Mouse (Mus musculus) megakaryocyte, embryonic 14.5 days (primary cell): ENCODE measurements around the gene Tet1. TPM values are rescaled to one million over a fixed set of nuclear protein-coding genes. Genes with fewer than 3 reads are reported as not detected.

Experiments used
- H3K27me3 ChIP-seq: replicated peaks from 2 replicates; pipeline ENCODE3; 2012; ENCODE audit warnings: inconsistent platforms
- H3K36me3 ChIP-seq: replicated peaks from 2 replicates; pipeline ENCODE3; 2012; ENCODE audit warnings: low read length, inconsistent platforms, mixed read lengths
- H3K4me1 ChIP-seq: 2 replicates; pipeline ENCODE4 v1.6.1; 2012; ENCODE audit warnings: inconsistent platforms
- H3K4me3 ChIP-seq: replicated peaks from 2 replicates; pipeline ENCODE3; 2012; ENCODE audit warnings: moderate library complexity, mild to moderate bottlenecking, inconsistent platforms
- H3K9me3 ChIP-seq: 2 replicates; pipeline ENCODE4 v1.6.1; 2012; ENCODE audit warnings: inconsistent platforms
- FLI1 ChIP-seq: IDR thresholded peaks from 2 replicates; pipeline ENCODE4 v1.6.1; 2012; ENCODE audit warnings: low read length, inconsistent platforms, mixed read lengths
- GATA1 ChIP-seq: IDR thresholded peaks from 3 replicates; pipeline ENCODE4 v1.6.1; 2012; ENCODE audit warnings: mixed read lengths, low read length, inconsistent platforms, borderline replicate concordance
- polyA plus RNA-seq: library from polyadenylated mRNA; stranded (reverse); fragments of >175 nt; gene quantifications from 2 replicates; pipeline ENCODE4 v1.2.3, GENCODE M21; 2012; ENCODE audit warnings: low replicate concordance; ENCODE audit not compliant: insufficient read depth

Tet1 gene
- polyA plus RNA-seq, 1 experiment, result 0.01 TPM

- TF ChIP-seq FLI1 (no peak), GATA1 (no peak)
- Histone ChIP-seq H3K4me3 (peak overlapping the region; percentile 72), H3K9me3 (no peaks in the 10 kb centered on the region), H3K27me3 (no peaks in the 10 kb centered on the region), H3K4me1 (peaks cover 38% of the 10 kb centered on the region), H3K36me3 (no peaks in the 10 kb centered on the region)
Measured at GRCm38 (mm10) chr10:62851578-62851977, 57.2 kb downstream of the Tet1 start.

GRCm38 (mm10) chr10:62851025-62851424 lies 57.8 kb downstream of the Tet1 start:
- Histone ChIP-seq H3K4me1 (peaks cover 34% of the 10 kb centered on the region), H3K4me3 (peak overlapping the region; percentile 71), H3K9me3 (no peaks in the 10 kb centered on the region), H3K36me3 (no peaks in the 10 kb centered on the region), H3K27me3 (no peaks in the 10 kb centered on the region)
- TF ChIP-seq GATA1, result no peak
- no peak for TF ChIP-seq FLI1

- Histone ChIP-seq H3K36me3 (no peaks in the 10 kb centered on the region), H3K4me3 (no peak overlapping the region), H3K27me3 (no peaks in the 10 kb centered on the region), H3K9me3 (no peaks in the 10 kb centered on the region), H3K4me1 (peaks cover 26% of the 10 kb centered on the region)
- no peak for TF ChIP-seq GATA1
Measured at GRCm38 (mm10) chr10:62848783-62849182, 60.0 kb downstream of the Tet1 start.

- no peaks in the 10 kb centered on the region for H3K9me3 ChIP-seq
- H3K36me3 ChIP-seq, result no peaks in the 10 kb centered on the region
- no peak for TF ChIP-seq GATA1
- no peak for TF ChIP-seq FLI1
- H3K4me1 ChIP-seq, result peaks cover 35% of the 10 kb centered on the region
- no peaks in the 10 kb centered on the region for H3K27me3 ChIP-seq
- no peak overlapping the region for H3K4me3 ChIP-seq
Measured at GRCm38 (mm10) chr10:62847069-62847626, 61.6 kb downstream of the Tet1 start.

GRCm38 (mm10) chr10:62843787-62844491 lies 64.9 kb downstream of the Tet1 start:
- H3K4me3 ChIP-seq, result no peak overlapping the region
- peaks cover 38% of the 10 kb centered on the region for H3K4me1 ChIP-seq
- TF ChIP-seq FLI1 (no peak), GATA1 (no peak)
- H3K9me3 ChIP-seq, result no peaks in the 10 kb centered on the region
- peaks cover 12% of the 10 kb centered on the region for H3K36me3 ChIP-seq
- no peaks in the 10 kb centered on the region for H3K27me3 ChIP-seq

- Histone ChIP-seq H3K36me3 (peaks cover 12% of the 10 kb centered on the region), H3K27me3 (no peaks in the 10 kb centered on the region), H3K4me1 (peaks cover 51% of the 10 kb centered on the region), H3K4me3 (no peak overlapping the region), H3K9me3 (no peaks in the 10 kb centered on the region)
- TF ChIP-seq FLI1 (no peak), GATA1 (no peak)
Measured at GRCm38 (mm10) chr10:62841901-62842447, 66.8 kb downstream of the Tet1 start.

GRCm38 (mm10) chr10:62840687-62841086 lies 68.1 kb downstream of the Tet1 start:
- TF ChIP-seq FLI1 (no peak), GATA1 (no peak)
- Histone ChIP-seq H3K36me3 (peaks cover 12% of the 10 kb centered on the region), H3K9me3 (no peaks in the 10 kb centered on the region), H3K4me3 (no peak overlapping the region), H3K27me3 (no peaks in the 10 kb centered on the region), H3K4me1 (peaks cover 51% of the 10 kb centered on the region)

GRCm38 (mm10) chr10:62837987-62838386 lies 70.8 kb downstream of the Tet1 start:
- TF ChIP-seq GATA1, result no peak
- no peak for TF ChIP-seq FLI1
- Histone ChIP-seq H3K9me3 (no peaks in the 10 kb centered on the region), H3K27me3 (no peaks in the 10 kb centered on the region), H3K36me3 (peaks cover 15% of the 10 kb centered on the region), H3K4me3 (peak overlapping the region; percentile 64), H3K4me1 (peaks cover 45% of the 10 kb centered on the region)

GRCm38 (mm10) chr10:62832783-62833182 lies 76.0 kb downstream of the Tet1 start:
- Histone ChIP-seq H3K4me3 (no peak overlapping the region), H3K4me1 (peaks cover 12% of the 10 kb centered on the region), H3K36me3 (peaks cover 3% of the 10 kb centered on the region), H3K27me3 (no peaks in the 10 kb centered on the region), H3K9me3 (no peaks in the 10 kb centered on the region)
- TF ChIP-seq GATA1 (no peak), FLI1 (no peak)

GRCm38 (mm10) chr10:62831546-62831945 lies 77.2 kb downstream of the Tet1 start:
- H3K4me1 ChIP-seq, result peaks cover 9% of the 10 kb centered on the region; the same call in 1 of the 2 replicates
- TF ChIP-seq FLI1 (no peak), GATA1 (no peak)
- H3K9me3 ChIP-seq, result no peaks in the 10 kb centered on the region
- H3K36me3 ChIP-seq, result peaks cover 3% of the 10 kb centered on the region
- H3K27me3 ChIP-seq, result no peaks in the 10 kb centered on the region
- H3K4me3 ChIP-seq, result no peak overlapping the region

- H3K4me3 ChIP-seq, result no peak overlapping the region
- H3K27me3 ChIP-seq, result no peaks in the 10 kb centered on the region
- H3K9me3 ChIP-seq, result no peaks in the 10 kb centered on the region
- TF ChIP-seq GATA1, result no peak
- no peak for TF ChIP-seq FLI1
- H3K36me3 ChIP-seq, result peaks cover 5% of the 10 kb centered on the region
- H3K4me1 ChIP-seq, result peaks cover 1% of the 10 kb centered on the region; the same call in 1 of the 2 replicates
Measured at GRCm38 (mm10) chr10:62824474-62824873, 84.3 kb downstream of the Tet1 start.
